Mouse (Mus musculus) lung, postnatal 0 days (tissue): ENCODE measurements at regions not wholly inside any gene's neighbourhood (a gene's known extent, or its start where the extent isn't known, plus 50 kb on each side); places are given as distances from the start of the nearest gene placed in this dataset.

Experiments used
- CTCF ChIP-seq: IDR thresholded peaks from 2 replicates; pipeline ENCODE4 v1.5.1; 2016; ENCODE audit warnings: antibody characterized with exemption, mild to moderate bottlenecking
- EP300 ChIP-seq: IDR thresholded peaks from 2 replicates; pipeline ENCODE4 v1.6.1; 2016; ENCODE audit warnings: antibody characterized with exemption, mild to moderate bottlenecking, control low read depth

GRCm38 (mm10) chr13:110907319-110907955 is 347.4 kb upstream of the Actbl2 start:
- TF ChIP-seq CTCF: peak; percentile 18; the same call in 1 of the 2 replicates
- TF ChIP-seq EP300: 0 out of 2 replicates have a peak, but pooled peaks have one; percentile 20
